Mouse (Mus musculus) monocyte, adult 2 months (primary cell): ENCODE data around the gene Herpud1.
"Not testable (repeated sequence)": the region's sequence is repeated elsewhere in the genome, so short reads cannot be mapped to it uniquely, and the experiment has no call there.

Source experiments
- DNase-seq, 2 experiments: peaks; one replicate each; pipeline ENCODE4 v3.0.0; 2022; ENCODE audit warnings: low spot score in 2 of 2, low read depth in 1 of 2

The Herpud1 gene

DNA sequence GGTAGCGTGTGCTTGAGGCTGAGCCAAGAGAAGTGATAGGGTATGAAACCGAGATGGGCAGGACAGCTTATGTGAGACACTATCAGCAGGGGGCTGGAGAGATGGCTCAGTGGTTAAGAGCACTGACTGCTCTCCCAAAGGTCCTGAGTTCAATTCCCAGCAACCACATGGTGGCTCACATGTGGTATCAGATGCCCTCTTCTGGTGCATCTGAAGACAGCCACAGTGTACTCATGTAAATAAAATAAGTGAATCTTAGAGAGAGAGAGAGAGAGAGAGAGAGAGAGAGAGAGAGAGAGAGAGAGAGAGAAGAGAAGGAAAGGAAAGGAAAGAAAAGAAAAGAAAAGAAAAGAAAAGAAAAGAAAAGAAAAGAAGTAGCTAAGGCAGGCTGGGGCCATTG, 13.7 kb downstream of the Herpud1 start:
- not testable (repeated sequence) for DNase-seq

DNA sequence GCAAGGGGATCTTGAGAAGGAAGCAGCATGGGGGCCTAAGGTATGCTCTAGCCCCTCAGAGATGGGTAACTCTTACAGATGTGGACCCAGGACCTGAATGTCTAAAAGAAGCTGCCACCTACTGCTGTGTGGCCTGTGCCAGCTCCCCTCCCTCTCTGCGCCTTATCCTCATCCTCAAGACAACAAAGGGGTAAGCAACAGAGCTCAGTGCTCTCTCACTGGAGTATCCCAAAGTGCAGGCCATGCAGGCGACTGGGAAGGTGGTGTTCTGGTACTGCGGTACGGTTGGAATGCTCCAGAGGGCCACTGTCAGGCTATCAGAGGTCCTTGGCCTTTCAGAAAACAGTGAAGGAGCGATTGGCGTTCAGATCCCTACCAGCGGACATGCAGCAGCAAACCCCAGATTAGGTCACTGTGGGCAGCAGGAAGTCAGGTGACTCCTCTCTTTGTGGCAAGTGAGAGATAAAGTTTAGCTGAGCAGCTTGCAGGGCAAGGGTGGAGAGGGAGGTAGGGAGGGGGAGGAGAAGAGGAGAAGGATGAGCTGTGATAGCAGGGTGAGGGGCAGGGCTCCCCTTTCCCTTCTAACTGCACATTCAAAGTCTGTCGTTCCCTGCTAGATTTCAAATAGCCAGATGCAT, 22.3 kb downstream of the Herpud1 start:
- DNase-seq, result no peak

DNA sequence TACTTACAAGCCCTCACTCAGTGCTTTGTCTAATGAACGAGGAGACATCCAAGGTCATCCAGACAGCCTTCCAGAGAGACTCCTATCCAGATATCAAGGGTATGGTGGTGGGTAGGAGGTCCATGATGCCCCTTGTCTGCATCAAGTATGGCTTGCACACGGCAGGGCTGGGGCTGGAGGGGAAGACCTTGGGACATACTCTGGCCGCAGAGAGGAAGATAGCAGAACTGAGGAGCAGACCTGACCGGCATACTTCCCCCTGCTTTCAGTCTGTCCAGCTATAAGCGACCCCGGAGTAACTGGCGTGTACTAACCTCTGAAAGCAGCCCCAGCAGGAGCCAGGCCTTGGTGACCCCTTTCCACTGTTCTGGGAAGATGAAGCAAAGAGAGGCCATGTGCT, 23.3 kb downstream of the Herpud1 start:
- DNase-seq, result no peak

DNA sequence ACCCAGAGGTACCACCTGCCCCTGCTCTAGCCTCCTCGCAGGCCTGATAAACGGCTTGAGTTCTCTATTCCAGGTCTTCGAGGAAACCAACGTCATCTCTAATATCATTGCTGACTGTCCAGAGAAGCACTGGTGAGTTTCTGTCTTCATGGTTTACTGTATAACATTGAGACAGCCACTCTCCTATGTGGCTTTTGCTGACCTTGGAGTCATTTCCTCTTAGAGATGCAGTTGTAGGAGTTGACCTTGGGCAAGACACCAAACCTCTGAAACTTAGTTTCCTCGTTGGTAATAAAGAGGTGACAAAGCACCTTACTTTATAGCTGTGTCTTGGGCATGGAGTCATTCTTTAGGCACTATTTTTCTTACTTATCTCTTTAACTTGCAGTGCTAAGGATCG, 26.3 kb downstream of the Herpud1 start:
- DNase-seq, result no peak

DNA sequence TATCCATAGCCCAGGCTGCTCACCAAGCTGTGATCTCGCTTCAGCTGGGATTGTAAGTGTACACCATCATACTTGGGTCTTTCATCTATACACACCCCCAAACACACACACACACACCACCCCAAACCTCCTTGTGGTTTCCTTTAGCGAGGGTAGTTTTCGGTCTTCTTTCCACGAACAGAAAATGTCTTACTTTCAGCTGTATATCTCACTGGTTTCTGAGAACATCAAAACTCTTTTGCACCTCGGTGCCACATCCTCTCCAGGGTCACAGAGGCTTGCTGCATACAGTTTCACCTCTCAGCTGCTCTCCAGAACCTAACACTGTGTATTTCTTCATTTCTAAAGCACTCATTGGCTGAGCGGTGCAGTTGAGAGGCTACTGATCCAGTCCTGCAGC, 27.3 kb downstream of the Herpud1 start:
- no peak for DNase-seq

DNA sequence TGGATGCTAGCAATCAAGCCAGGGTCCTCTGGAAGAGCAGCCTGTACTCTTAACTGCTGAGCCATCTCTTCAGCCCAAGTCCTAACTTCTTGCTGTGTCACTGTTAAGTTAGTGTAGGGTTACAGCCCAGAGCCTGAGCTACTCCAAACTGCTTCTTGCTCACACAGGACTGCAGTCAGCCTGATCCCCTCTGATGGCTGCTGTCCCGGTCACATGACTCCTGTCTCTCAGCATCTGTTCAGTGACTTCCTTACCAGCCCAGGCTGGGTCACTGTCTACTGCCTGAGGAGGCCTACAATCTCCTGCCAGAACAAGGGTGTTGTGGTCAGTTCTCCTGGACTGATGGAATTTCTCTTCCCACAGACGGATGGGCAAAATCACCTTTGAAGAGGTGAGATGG, 29.0 kb downstream of the Herpud1 start:
- no peak for DNase-seq

DNA sequence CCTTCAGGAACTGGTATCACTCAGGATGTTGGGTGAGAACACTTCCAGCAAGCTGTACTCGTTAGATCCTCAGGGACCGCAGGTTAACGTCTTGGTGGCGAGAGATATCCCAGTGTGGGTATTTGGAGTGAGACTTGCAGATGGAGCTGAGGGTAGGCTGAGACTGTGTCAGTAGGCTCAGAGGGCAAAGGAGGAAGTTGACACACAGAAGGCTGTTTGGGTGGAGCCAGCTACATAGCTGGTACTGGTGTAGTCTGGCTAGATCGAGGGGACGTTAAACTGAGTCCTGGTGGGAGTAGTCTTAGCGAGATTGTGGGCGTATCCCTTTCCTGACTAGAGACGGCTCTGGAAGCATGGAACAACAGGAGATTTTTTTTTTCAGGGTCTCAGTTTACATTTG, 31.8 kb downstream of the Herpud1 start:
- DNase-seq, result peak in 1 of 2 experiments; percentile 34

DNA sequence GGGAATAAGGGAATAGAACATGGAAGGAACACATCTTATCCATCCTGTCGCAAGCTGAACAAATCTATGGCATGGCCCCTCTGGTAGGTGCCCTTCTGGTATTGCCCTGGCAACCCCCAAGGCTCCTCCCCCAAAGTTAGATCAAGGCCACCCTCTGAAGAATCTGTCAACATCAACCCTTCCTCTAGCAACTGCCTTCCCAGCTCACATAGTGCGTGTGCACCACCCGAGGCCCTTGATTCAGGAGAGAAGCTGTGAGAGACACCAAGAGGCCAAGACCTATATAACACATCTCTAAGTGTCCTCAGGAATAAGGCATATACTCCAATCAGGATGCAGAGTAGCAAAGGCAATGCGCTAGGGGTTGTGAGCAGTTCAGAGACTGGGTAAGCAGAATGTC, 36.0 kb downstream of the Herpud1 start:
- no peak for DNase-seq

DNA sequence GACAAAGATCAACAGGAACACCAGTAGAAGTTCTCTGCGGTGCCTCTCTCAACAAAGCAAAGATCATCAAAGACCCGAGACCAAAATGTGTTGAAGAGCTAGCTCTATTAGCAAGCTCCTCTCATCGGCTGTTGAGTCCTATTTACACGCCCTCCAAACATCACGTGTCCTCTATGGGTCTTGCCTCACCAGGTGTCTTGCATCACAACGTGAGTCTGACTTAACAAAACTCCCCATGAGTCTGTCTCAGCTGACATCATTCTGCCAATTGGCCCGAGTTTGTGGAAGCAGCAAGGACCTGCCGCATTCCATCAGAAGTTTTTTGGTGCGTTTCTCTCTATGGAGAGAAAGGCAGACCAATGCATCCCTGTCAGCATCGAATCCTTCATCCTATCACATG, 41.7 kb downstream of the Herpud1 start:
- peak; percentile 35 to 46 for DNase-seq

DNA sequence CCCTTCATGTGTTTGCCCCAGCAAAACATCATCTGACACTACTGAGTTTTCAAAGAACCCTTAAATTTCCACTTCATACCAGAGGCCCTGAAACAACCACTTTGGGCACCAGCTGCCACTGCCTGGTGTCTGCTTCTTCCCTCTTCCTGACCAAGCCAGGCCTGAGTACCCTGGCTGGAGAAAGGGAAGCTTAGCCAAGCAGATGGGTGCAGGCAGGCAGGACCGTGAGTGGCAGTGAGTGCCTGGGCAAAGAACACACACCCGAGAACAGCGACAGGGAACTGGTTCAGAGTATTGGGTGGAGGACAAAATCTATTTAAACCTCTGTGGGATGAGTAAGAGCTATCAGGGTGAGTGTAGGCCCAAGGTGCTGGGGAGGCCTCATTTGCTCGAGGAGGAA, 42.2 kb downstream of the Herpud1 start:
- DNase-seq, result no peak

DNA sequence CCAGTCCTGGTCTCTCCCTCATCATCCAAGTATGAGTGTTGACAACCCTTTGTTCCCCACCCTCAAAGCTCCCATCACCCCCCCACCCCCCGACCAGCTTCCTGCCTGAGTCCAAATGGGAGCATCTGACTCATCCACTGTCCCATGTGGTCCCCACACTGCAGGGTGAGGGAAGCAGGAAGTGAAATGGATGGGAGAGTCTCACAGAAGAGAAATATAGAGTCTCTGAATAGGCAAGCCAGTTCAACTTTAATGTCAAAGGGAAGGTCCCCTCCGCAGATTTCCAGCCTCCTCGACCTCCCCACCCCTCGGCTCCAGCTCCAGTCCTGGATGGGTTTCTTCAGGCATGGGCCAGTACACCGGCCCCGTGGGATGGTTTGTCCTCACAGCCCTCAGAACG, 43.1 kb downstream of the Herpud1 start:
- DNase-seq, result no peak

DNA sequence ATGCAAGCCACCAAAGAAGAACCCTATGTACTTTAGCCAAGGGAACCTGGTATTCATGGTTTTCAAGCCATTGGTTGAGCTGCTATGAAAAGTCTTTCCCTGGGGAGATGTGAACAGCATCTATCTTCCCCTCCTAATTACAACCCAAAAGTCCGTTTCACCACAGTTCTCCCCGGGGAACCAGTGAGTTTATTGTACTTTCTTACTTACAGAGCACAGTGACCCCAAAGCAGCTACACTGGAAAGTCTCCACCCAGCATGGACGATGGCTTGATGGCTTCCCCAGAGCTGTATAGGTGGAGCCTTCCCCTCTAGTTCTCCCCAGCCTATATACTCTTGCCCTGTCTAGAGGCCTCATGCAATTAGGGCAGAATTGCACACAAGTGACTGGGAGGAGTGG, 46.0 kb downstream of the Herpud1 start:
- no peak for DNase-seq

DNA sequence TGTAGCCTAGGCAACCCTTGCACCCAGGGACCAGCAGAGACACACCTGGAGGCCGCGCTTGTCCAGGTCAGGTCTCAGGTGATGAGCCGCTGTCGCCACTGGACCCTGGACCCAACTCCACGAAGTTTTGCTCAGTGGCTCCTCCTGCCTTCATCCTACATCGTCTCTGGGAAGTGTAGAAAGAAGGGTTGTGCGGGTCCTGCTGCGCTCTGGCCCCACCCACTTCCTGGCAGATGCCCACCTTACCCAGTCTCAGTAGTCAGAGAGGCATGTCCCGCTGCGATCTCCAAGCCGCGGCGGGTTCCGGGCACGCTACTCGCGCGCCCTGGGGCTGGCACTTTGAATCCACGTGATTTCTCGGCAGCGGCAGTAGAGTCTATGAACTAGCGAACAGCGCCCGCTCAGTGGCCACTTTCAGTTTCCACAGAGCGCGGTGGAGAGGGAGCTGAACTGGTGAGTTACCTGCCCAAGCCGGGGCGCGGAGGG, 47.8 kb downstream of the Herpud1 start, which contains the start of gene Nlrc5:
Gene Nlrc5, plus strand, starts transcription at position 376 of the 486 bp plus-strand sequence.
- DNase-seq, result peak; percentile 27 to 69

DNA sequence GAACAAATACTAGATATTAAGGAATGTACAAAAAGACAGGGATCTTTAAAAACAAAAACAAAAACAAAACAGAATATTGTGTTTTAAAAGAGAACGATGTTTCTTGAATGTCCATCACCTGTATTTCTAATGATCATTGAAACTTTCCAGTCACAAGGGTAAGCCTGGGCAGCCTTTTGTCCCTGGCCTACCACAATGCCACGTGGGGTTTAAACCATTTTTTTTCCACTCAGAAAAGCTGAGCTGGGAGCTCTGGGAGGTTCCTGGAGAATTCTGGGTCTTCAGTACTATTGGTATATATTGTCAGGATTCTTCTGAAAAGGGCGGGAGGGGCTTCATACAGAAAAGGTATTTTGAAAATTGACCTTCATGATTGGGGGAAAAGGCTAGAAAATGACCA, 48.7 kb downstream of the Herpud1 start:
- DNase-seq, result no peak

DNA sequence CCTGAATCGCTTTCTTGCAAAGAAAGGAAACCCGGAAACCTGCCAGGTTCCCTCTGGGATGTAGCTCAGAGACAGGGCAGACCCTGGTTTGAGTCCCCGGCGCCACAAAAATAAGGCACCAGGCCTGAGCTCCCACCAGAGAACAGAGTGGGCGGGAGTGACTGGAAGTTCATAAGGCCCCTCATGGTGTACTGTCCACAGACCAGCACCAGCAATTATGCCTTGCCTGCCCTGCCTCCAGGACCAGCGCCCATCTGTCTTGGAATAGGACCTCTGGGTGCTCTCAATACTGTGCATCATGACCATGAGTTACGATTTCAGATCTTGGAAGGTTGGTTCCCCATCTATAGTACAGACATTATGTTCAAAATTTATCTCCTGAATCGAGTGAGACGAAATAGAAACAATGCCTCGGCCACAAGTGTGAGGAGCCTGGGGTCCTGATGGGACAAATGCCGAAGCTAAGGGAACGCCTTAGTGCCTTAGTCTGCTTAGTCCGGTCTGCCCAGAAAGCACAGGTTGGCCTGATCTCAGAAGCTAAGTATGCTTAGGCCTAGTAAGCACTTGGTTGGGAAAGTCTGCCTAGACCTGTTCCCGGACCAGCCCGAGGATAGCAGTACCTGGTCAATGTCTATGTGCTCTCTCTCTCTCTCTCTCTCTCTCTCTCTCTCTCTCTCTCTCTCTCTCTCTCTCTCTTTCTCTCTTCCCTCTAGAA, 49.3 kb downstream of the Herpud1 start:
- no peak for DNase-seq

DNA sequence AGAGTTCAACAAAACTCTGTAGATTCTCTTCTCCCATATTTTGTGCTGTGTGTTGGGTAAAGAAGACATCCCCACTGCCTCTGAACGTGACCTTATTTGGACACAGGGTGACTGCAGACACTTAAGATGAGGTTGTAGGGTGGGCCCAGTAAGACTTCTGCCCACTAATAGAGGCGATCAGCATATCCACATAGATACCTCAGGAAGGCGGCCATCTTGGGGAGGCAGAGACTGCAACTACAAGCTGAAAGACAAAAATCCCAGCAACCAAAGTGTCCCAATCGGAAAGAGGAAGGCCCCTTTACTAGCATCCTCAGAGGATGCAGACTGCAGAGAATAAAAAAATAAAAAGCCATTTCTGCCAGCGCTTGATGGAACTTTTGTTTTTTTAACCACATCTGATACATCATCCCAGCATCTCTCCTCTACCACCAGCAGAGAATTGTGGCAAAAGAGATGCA, 49.9 kb downstream of the Herpud1 start:
- DNase-seq, result no peak

DNA sequence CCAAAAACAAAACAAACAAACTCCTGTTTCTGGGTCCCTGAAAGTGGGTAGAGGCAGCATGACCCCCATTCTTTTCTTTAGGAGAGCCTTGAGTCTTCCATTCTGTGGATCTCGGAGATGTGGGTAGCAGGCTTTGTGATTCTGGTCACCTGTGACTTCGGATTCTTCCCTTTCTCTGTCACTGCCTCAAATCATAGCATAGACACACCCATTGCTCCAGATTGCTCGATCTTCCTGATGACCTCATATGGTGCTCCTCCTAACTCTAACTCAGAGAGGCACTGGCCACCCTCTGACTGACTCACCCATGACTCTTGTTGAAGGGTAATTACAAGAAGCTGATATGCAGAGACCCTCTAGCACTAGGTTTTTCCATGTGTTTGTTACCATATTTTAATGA, 50.7 kb downstream of the Herpud1 start:
- DNase-seq, result no peak

DNA sequence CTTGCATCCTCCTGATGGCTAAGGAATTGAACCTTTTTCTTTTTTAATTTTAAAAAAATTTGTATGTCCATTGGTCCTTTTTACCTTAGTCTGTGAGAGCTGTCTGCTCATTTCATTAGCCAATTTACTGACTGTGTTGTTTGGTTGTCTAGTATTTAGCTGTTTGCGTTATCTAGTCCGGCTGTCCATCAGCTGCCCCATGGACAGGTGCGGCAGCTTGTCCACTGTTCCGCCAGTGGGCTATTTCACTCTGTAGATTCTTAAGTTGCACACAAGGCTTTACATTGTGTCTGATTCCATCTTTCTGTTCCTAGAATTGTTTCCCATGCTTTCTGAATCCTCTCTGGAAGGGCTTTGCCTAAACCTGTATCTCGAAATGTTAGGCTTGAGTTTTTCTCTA, 52.4 kb downstream of the Herpud1 start:
- no peak for DNase-seq

DNA sequence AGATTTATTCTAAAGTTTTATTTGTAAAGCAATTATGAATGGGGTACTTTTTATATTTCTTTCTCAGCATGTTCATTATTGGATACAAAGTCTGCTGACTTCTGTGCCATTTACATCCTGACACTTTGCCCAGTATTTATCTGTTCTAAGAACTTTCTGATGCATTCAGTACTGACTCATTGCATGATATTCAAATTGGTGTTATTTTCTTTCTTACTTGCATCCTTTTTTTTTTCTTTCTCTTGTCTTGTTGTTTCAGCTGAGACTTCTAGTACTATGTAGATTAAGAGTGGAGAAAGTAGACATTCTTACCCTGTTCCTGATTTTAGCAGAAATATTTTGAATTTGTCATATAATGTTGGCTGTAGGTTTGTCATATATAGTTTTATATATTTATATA, 53.5 kb downstream of the Herpud1 start:
- DNase-seq, result no peak

DNA sequence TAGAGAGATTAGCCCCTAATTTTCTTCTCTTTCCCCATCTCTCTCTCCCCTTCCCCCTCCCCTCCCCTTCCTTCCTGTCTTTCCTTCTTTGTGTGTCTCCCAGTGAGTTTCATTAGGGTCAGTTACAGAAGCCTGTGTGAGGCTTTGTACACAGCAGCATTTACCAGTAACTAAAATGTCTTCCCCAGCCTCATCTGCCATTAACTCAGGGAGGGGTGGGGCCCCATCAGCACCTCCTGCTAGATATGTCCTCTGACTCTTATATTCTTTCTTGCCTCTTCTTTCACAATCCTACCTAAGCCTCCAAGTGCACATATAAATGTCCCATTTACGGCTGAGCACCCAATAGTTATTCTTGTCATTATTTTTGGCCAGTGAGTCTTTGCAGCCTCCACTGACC, 54.2 kb downstream of the Herpud1 start:
- no peak for DNase-seq

DNA sequence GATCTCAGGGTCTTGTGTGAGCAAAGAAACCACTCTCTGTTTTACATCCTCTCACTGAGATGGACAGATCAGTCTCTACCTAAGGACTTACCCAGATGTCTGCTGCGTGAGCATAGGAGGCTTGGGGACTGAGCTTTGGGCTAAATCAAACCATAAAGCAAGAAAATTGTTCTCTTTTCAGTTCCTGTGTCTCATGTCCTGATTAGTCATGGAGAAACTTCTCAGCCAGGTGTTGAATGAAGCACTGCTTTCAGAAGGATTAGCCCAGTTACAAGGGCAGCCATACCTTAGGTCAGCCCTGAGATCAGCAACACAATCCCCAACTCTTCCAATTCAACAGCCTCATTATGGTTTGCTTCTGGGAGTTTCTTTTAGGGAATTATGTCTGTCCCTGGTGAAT, 55.4 kb downstream of the Herpud1 start:
- DNase-seq, result no peak

DNA sequence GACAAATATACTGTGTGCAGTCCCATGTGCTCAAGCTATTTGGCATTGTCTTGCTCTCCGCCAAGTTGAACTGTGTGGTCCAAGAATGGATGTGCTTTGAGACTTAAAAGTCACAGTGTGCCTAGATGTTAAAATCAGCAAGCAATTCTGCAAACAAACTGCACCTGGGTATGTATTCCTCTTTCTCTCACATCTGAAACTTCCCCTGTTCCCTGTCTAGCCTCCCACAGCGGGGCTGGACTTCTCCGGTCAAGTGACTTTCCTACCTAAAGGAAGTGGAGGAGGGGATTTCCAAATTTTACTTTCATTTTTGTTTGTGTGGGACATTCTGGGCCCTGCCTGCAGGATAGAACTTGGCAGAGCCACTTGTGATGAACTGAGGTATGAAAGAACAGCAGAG, 56.9 kb downstream of the Herpud1 start:
- DNase-seq, result no peak

DNA sequence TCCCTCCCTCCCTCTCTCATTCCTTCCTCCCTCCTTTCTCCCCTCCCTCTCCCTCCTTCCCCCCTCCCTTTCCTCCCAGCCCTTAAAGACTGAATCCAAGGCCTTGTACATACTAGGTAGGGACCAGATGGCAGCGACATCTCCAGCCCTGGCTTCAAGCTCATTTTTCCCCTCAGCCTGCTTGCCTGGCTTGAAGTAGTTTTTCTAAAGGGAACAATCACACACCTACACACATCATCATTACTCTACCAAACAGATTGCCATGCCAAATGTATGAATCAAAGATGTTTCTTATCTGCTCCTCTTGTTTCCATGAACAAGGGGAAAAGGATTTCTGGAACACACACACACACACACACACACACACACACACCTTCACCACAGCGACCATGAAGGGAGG, 58.2 kb downstream of the Herpud1 start:
- DNase-seq, result no peak
